Mouse (Mus musculus) hematopoietic stem cell, adult 5-6 weeks (primary cell): ENCODE measurements around the gene Khnyn. TPM values are rescaled to one million over a fixed set of nuclear protein-coding genes. Genes with fewer than 3 reads are reported as not detected.

Source experiments
- ATAC-seq, 2 experiments: fragments of 125-278 bp in 1 of 2; replicated peaks in 1 of 2; 2 replicates each; pipeline ENCODE4 v1.8.0; 2016 to 2017; ENCODE audit warnings: inconsistent platforms in 2 of 2, mild to moderate bottlenecking in 2 of 2, moderate number of reproducible peaks in 2 of 2, low read depth in 1 of 2, moderate TSS enrichment in 1 of 2; ENCODE audit not compliant: low FRiP score in 2 of 2, poor library complexity in 2 of 2, severe bottlenecking in 2 of 2, insufficient read depth in 1 of 2, low TSS enrichment in 1 of 2
- total RNA-seq: library from RNA; stranded (forward); fragments of 172-1452, 232-1000 nt; gene quantifications from 2 replicates; pipeline ENCODE4 v1.2.3, GENCODE M21; 2017

Gene Khnyn
- total RNA-seq, 1 experiment from 2014 or later = 40.6 TPM

GRCm38 (mm10) chr14:55946269-55946969, 61.7 kb downstream of the Khnyn start:
- ATAC-seq = no peak

Other genes starting within 250 kb of the Khnyn start
- 14.3 and 35.2 TPM in 2 replicates for gene Ipo4, start 249.0 kb upstream of the Khnyn start, total RNA-seq
- gene Gm49378, start 247.1 kb upstream of the Khnyn start, total RNA-seq = 1.8 and 8.2 TPM in 2 replicates
- gene Tm9sf1, start 241.1 kb upstream of the Khnyn start, total RNA-seq = 48.5 and 55.1 TPM in 2 replicates
- gene Tssk4, start 234.8 kb upstream of the Khnyn start, total RNA-seq = 0.40 and 0.94 TPM in 2 replicates
- gene Mdp1, start 224.4 kb upstream of the Khnyn start, total RNA-seq = 29.1 and 31.1 TPM in 2 replicates
- gene Gmpr2, start 213.0 kb upstream of the Khnyn start, total RNA-seq = 30.7 and 38.3 TPM in 2 replicates
- 209 and 317 TPM in 2 replicates for gene Nedd8, start 212.8 kb upstream of the Khnyn start, total RNA-seq
- 27.3 and 34.1 TPM in 2 replicates for gene Tinf2, start 203.1 kb upstream of the Khnyn start, total RNA-seq
- 1.3 and 5.8 TPM in 2 replicates for gene Tgm1, start 171.0 kb upstream of the Khnyn start, total RNA-seq
- 17.2 and 17.9 TPM in 2 replicates for gene Rabggta, start 162.7 kb upstream of the Khnyn start, total RNA-seq
- gene Dhrs1, start 139.3 kb upstream of the Khnyn start, total RNA-seq = 25.3 TPM in 2 replicates
- 16.6 and 20.9 TPM in 2 replicates for gene Nop9, start 139.3 kb upstream of the Khnyn start, total RNA-seq
- gene Cideb, start 126.5 kb upstream of the Khnyn start, total RNA-seq = not detected in 2 replicates
- gene Ltb4r2, start 123.5 kb upstream of the Khnyn start, total RNA-seq = 0.60 and 0.63 TPM in 2 replicates
- 4.0 and 11.2 TPM in 2 replicates for gene Ltb4r1, start 119.0 kb upstream of the Khnyn start, total RNA-seq
- gene Adcy4, start 100.9 kb upstream of the Khnyn start, total RNA-seq = 1.0 and 2.2 TPM in 2 replicates
- gene Ripk3, start 96.1 kb upstream of the Khnyn start, total RNA-seq = 23.8 and 47.9 TPM in 2 replicates
- 0.31 and 0.35 TPM in 2 replicates for gene Nfatc4, start 61.8 kb upstream of the Khnyn start, total RNA-seq
- 13.0 and 13.1 TPM in 2 replicates for gene Nynrin, start 30.9 kb upstream of the Khnyn start, total RNA-seq
- gene Cbln3, start 555 bp upstream of the Khnyn start, total RNA-seq = 0.05 TPM in 1 of 2 replicates, not detected in the other
- gene Sdr39u1, start 15.3 kb downstream of the Khnyn start, total RNA-seq = 10.3 and 27.3 TPM in 2 replicates
- 0.88 TPM in 1 of 2 replicates, not detected in the other for gene Cma1, start 59.7 kb downstream of the Khnyn start, total RNA-seq
- not detected in 2 replicates for gene Cma2, start 66.0 kb downstream of the Khnyn start, total RNA-seq
- gene Mcpt1, start 133.0 kb downstream of the Khnyn start, total RNA-seq = not detected in 2 replicates
- not detected in 2 replicates for gene Mcpt9, start 145.5 kb downstream of the Khnyn start, total RNA-seq
- not detected in 2 replicates for gene Mcpt2, start 157.1 kb downstream of the Khnyn start, total RNA-seq
- not detected in 2 replicates for gene Mcpt4, start 177.4 kb downstream of the Khnyn start, total RNA-seq
- 12.9 and 61.9 TPM in 2 replicates for gene Mcpt8, start 200.3 kb downstream of the Khnyn start, total RNA-seq
- gene Ctsg, start 217.6 kb downstream of the Khnyn start, total RNA-seq = 140 and 219 TPM in 2 replicates
- not detected in 2 replicates for gene Gzme, start 235.7 kb downstream of the Khnyn start, total RNA-seq
- not detected in 2 replicates for gene Gzmd, start 247.7 kb downstream of the Khnyn start, total RNA-seq